Comparison of ENCODE assay signal across 8 mouse cellular contexts in the genomic region with DNA sequence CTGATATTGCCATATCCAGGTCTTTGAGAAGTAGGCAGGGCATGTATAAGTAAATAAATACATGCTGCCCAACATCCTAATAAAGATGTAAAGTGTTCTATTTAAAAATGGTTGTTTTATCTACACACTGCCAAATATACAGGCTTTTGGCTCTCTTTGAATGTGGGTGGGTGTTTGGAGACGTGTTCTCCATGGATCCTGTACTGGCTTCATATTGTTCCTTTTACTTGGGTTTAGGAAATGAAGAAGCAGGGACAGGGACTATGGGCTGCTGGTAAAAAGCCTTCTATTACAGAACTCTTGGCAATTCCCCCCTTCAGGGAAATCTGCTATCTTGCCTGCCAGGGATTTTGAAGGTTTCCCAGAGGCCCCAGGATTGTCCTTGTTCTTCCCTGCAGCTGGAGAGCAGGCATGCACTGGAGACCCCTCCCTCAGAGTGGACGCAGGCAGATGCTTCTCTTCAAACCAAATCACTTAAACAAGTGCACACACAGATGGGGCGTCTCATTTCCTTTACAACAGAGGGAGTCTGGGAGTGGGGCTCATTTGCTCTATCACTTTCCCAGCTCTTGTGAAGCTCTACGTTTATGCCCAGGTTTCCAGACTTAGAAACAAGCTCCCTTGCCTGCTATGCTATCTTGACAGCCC.
A peak's percentile ranks its signal among the peaks of the same experiment; 100 is the strongest.
DNase-seq lines count a peak whose midpoint lies in the region.
"Had no signal": no experiment of that assay in that cellular context is flagged by ENCODE, and none has a peak within 500 bp of the region (broad histone marks: within the 10 kb centered on the region; RNA-seq: fewer than 3 reads in every experiment).

No protein-coding gene starts in this region.

- DNase-seq in kidney, postnatal 10 days = peak; percentile 56
- no peak for DNase-seq in kidney, postnatal 36 days
- peak; percentile 50 to 55 for DNase-seq in heart, adult 9 months (ENCODE audit: low spot score in 2 of 2)
- DNase-seq in heart, postnatal 36 days = peak; percentile 19 to 35
- peak; percentile 32 for DNase-seq in skeletal muscle tissue, adult 2 months (ENCODE audit: low read depth, low spot score)
- no peak for DNase-seq in cerebellum, adult 9-11 months
- no peak for DNase-seq in T-cell, adult 2 months (ENCODE audit: low spot score)
- DNase-seq: cerebellum, adult 11 months had no signal

- intact Hi-C loops in heart, postnatal 36 days (cut with DNase I) = loop anchor here (5.0 kb wide), 1 partner anchor 502 kb away; the partner anchor contains the start of gene Nrp1

Comparison
In these comparisons a context has a peak if more than half of its experiments do, and no peak if none do; other contexts are left out.
1. DNase-seq: peak in kidney, postnatal 10 days (single experiment), heart, adult 9 months (2 of 2), heart, postnatal 36 days (2 of 2) and skeletal muscle tissue, adult 2 months (single experiment); none in kidney, postnatal 36 days (0 of 2), cerebellum, adult 9-11 months (single experiment) and T-cell, adult 2 months (single experiment).